19 mouse cellular contexts compared by ENCODE assay signal in the genomic region with DNA sequence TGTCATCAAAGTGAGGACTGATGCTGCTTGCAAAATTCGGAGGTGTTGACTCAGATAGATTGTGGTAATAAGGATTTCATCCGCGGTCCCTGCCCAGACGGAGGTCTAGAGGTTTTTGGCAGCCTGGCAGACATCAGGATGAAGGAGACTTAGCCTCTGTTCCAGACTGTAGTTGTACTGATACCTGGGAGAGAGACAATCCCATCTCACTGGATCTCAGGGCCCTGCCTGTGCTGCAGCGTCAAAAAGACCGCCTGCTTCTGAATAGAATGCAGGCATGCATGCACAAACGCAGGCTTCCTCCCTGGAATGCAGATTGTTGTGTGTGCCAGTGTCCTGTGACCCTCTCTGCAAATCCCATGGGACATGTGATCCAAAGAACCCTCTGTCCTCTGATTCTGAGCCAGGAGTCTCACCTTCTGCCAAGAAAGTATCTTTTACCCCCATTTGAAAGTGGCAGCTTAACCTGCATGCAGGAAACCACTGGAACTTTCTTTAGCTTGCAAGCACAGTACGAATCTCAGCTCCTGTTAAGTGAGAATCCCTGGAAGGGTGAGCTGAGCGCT.
DNase-seq lines count a peak whose midpoint lies in the region; ATAC-seq and TF ChIP-seq lines count a peak whose summit lies in the region.
"Had no signal": no experiment of that assay in that cellular context is flagged by ENCODE, and none has a peak within 500 bp of the region (broad histone marks: within the 10 kb centered on the region; RNA-seq: fewer than 3 reads in every experiment).

No protein-coding gene starts in this region.

- no peak overlapping the region for H3K4me2 ChIP-seq in heart, embryonic 12.5 days
- H3K4me2 ChIP-seq in liver, embryonic 11.5 days, result no peak overlapping the region
- H3K4me2 ChIP-seq in embryonic facial prominence, embryonic 14.5 days (ENCODE audit: low read depth, low read length), result no peak overlapping the region
- H3K4me2 ChIP-seq: forebrain, embryonic 15.5 days; hindbrain, embryonic 12.5 days; intestine, embryonic 15.5 days; limb, embryonic 13.5 days; neural tube, embryonic 12.5 days had no signal

- H3K79me2 ChIP-seq in liver, adult 2 months (ENCODE audit: control insufficient read depth, insufficient read depth, low read length), result no peaks in the 10 kb centered on the region

- no peaks in the 10 kb centered on the region for H3K27me3 ChIP-seq in heart, embryonic 12.5 days (replicated peaks)
- H3K27me3 ChIP-seq in liver, adult 2 months (ENCODE audit: control insufficient read depth, insufficient read depth, low read length), result no peaks in the 10 kb centered on the region
- H3K27me3 ChIP-seq in liver, embryonic 11.5 days (replicated peaks; ENCODE audit: control insufficient read depth, insufficient read depth, low read length), result no peaks in the 10 kb centered on the region; the same call in none of the 2 replicates
- no peaks in the 10 kb centered on the region for H3K27me3 ChIP-seq in embryonic facial prominence, embryonic 14.5 days (replicated peaks; ENCODE audit: control insufficient read depth, insufficient read depth, low read length)
- H3K27me3 ChIP-seq: forebrain, embryonic 15.5 days; hindbrain, embryonic 12.5 days; intestine, embryonic 15.5 days; neural tube, embryonic 12.5 days had no signal

- no peak for TF ChIP-seq POLR2A in liver, adult 2 months (IDR thresholded peaks at IDR 0.05; ENCODE audit: extremely low read depth, insufficient read depth, low read length)

- H3K36me3 ChIP-seq in heart, embryonic 12.5 days, result no peaks in the 10 kb centered on the region
- no peaks in the 10 kb centered on the region for H3K36me3 ChIP-seq in liver, adult 2 months (ENCODE audit: control insufficient read depth, insufficient read depth, low read length)
- H3K36me3 ChIP-seq in liver, embryonic 11.5 days (ENCODE audit: control insufficient read depth, insufficient read depth, low read length), result no peaks in the 10 kb centered on the region
- H3K36me3 ChIP-seq in embryonic facial prominence, embryonic 14.5 days (ENCODE audit: control insufficient read depth, insufficient read depth, low read length), result no peaks in the 10 kb centered on the region
- H3K36me3 ChIP-seq: forebrain, embryonic 15.5 days; hindbrain, embryonic 12.5 days; intestine, embryonic 15.5 days; limb, embryonic 13.5 days; neural tube, embryonic 12.5 days had no signal

- H3K9ac ChIP-seq in heart, embryonic 12.5 days, result no peak overlapping the region
- H3K9ac ChIP-seq in liver, adult 2 months (ENCODE audit: low read depth, low read length), result no peak overlapping the region
- H3K9ac ChIP-seq in liver, embryonic 11.5 days (ENCODE audit: low read depth, low read length), result no peak overlapping the region
- no peak overlapping the region for H3K9ac ChIP-seq in embryonic facial prominence, embryonic 14.5 days (ENCODE audit: low read depth, low read length)
- H3K9ac ChIP-seq: forebrain, embryonic 15.5 days; hindbrain, embryonic 12.5 days; intestine, embryonic 15.5 days; limb, embryonic 13.5 days; liver, postnatal 0 days; neural tube, embryonic 12.5 days had no signal

- no peak overlapping the region for H3K27ac ChIP-seq in heart, embryonic 12.5 days (ENCODE audit: poor library complexity, severe bottlenecking)
- H3K27ac ChIP-seq in liver, adult 2 months (replicated peaks; ENCODE audit: insufficient read depth, low read depth, low read length), result no peak overlapping the region
- no peak overlapping the region for H3K27ac ChIP-seq in liver, embryonic 11.5 days (ENCODE audit: low read depth, low read length)
- H3K27ac ChIP-seq in embryonic facial prominence, embryonic 14.5 days (replicated peaks; ENCODE audit: low read depth, low read length), result no peak overlapping the region
- H3K27ac ChIP-seq: forebrain, embryonic 15.5 days; hindbrain, embryonic 12.5 days; intestine, embryonic 15.5 days; limb, embryonic 13.5 days; macrophage; neural tube, embryonic 12.5 days had no signal

- H3K9me3 ChIP-seq in heart, embryonic 12.5 days (replicated peaks), result no peaks in the 10 kb centered on the region
- no peaks in the 10 kb centered on the region for H3K9me3 ChIP-seq in liver, embryonic 11.5 days (ENCODE audit: control insufficient read depth, low read length)
- no peaks in the 10 kb centered on the region for H3K9me3 ChIP-seq in embryonic facial prominence, embryonic 14.5 days (ENCODE audit: control insufficient read depth, low read length)
- H3K9me3 ChIP-seq: forebrain, embryonic 15.5 days; hindbrain, embryonic 12.5 days; intestine, embryonic 15.5 days; limb, embryonic 13.5 days; neural tube, embryonic 12.5 days had no signal

- 71% methylated on average over 9 of the region's 9 CpGs for WGBS in heart, embryonic 12.5 days
- WGBS in liver, adult 2 months, result 64% methylated on average over 9 of the region's 9 CpGs
- 72% methylated on average over 9 of the region's 9 CpGs for WGBS in liver, embryonic 11.5 days
- WGBS in embryonic facial prominence, embryonic 14.5 days, result 65% methylated on average over 9 of the region's 9 CpGs

- DNase-seq in heart, adult 11 months, result peak; percentile 96
- peak; percentile 34 for DNase-seq in liver, adult 2 months (ENCODE audit: extremely low read depth, low read depth, low spot score)
- no peak for DNase-seq in liver, embryonic 11.5 days (ENCODE audit: low spot score)
- peak; percentile 32 for DNase-seq in embryonic facial prominence, embryonic 14.5 days (ENCODE audit: low spot score)
- peak; percentile 28 to 67 for DNase-seq in kidney, postnatal 25 days
- DNase-seq: adrenal gland, postnatal 10 days; cerebellum, adult 9-11 months; layer of hippocampus, adult 9-11 months; liver, postnatal 0 days; thymus, adult 18-20 months had no signal

- no peak for ATAC-seq in heart, embryonic 12.5 days (ENCODE audit: insufficient number of reproducible peaks, low FRiP score)
- ATAC-seq in liver, embryonic 11.5 days (replicated peaks; ENCODE audit: low FRiP score), result no peak
- ATAC-seq in embryonic facial prominence, embryonic 14.5 days (ENCODE audit: low read depth), result no peak; the same call in 1 of the 2 replicates
- no peak for ATAC-seq in activated CD4-positive, CD25-positive, alpha-beta regulatory T cell, adult 4 months
- ATAC-seq: forebrain, embryonic 15.5 days; intestine, embryonic 15.5 days; liver, postnatal 0 days; midbrain, embryonic 16.5 days had no signal

- H3K4me3 ChIP-seq in heart, embryonic 12.5 days, result no peak overlapping the region
- no peak overlapping the region for H3K4me3 ChIP-seq in liver, adult 2 months (ENCODE audit: insufficient read depth, low read depth, low read length)
- no peak overlapping the region for H3K4me3 ChIP-seq in liver, embryonic 11.5 days (ENCODE audit: low read depth, low read length)
- H3K4me3 ChIP-seq in embryonic facial prominence, embryonic 14.5 days (ENCODE audit: low read depth, low read length), result no peak overlapping the region
- H3K4me3 ChIP-seq: forebrain, embryonic 15.5 days; hindbrain, embryonic 12.5 days; intestine, embryonic 15.5 days; limb, embryonic 13.5 days; neural tube, embryonic 12.5 days had no signal

- no peak for TF ChIP-seq CTCF in liver, adult 2 months (IDR thresholded peaks at IDR 0.05; ENCODE audit: low read depth, low read length)

- peaks cover 8% of the 10 kb centered on the region for H3K4me1 ChIP-seq in heart, embryonic 12.5 days (replicated peaks)
- H3K4me1 ChIP-seq in liver, adult 2 months (ENCODE audit: control insufficient read depth, insufficient read depth, low read length), result no peaks in the 10 kb centered on the region
- H3K4me1 ChIP-seq in liver, embryonic 11.5 days (replicated peaks; ENCODE audit: control insufficient read depth, insufficient read depth, low read length), result no peaks in the 10 kb centered on the region
- peaks cover 6% of the 10 kb centered on the region; the same call in 1 of the 2 replicates for H3K4me1 ChIP-seq in embryonic facial prominence, embryonic 14.5 days (ENCODE audit: control insufficient read depth, insufficient read depth, low read length)
